Mouse (Mus musculus) forebrain, embryonic 16.5 days (tissue): ENCODE measurements around the gene Mapk3. TPM values are rescaled to one million over a fixed set of nuclear protein-coding genes. Genes with fewer than 3 reads are reported as not detected.
"Not testable (repeated sequence)": the region's sequence is repeated elsewhere in the genome, so short reads cannot be mapped to it uniquely, and the experiment has no call there.

Experiments used
- ATAC-seq: fragments of 200-750 bp; cut with Nextera tagmentation; 2 replicates; pipeline ENCODE4 v1.8.0; 2017; ENCODE audit warnings: mild to moderate bottlenecking, moderate library complexity
- H3K27ac ChIP-seq: fragments of 300-500 bp; sonication (generic); 2 replicates; pipeline ENCODE4 v1.5.1; 2014; ENCODE audit warnings: low read length, control low read depth
- H3K27me3 ChIP-seq: fragments of 300-500 bp; sonication (generic); replicated peaks from 2 replicates; pipeline ENCODE4 v1.6.1; 2014; ENCODE audit warnings: low read length; ENCODE audit not compliant: control insufficient read depth, insufficient read depth
- H3K36me3 ChIP-seq: fragments of 300-500 bp; sonication (generic); 2 replicates; pipeline ENCODE4 v1.6.1; 2014; ENCODE audit not compliant: control insufficient read depth, insufficient read depth
- H3K4me1 ChIP-seq: fragments of 300-500 bp; sonication (generic); replicated peaks from 2 replicates; pipeline ENCODE4 v1.6.1; 2014; ENCODE audit warnings: low read length; ENCODE audit not compliant: control insufficient read depth, insufficient read depth
- H3K4me2 ChIP-seq: fragments of 300-500 bp; sonication (generic); 2 replicates; pipeline ENCODE4 v1.6.1; 2014; ENCODE audit warnings: mild to moderate bottlenecking, low read length, control low read depth
- H3K4me3 ChIP-seq: fragments of 300-500 bp; sonication (generic); replicated peaks from 2 replicates; pipeline ENCODE4 v1.5.1; 2014; ENCODE audit warnings: mild to moderate bottlenecking, low read length, control low read depth
- H3K9ac ChIP-seq: fragments of 300-500 bp; sonication (generic); replicated peaks from 2 replicates; pipeline ENCODE4 v1.6.1; 2014; ENCODE audit warnings: low read depth, low read length, control low read depth
- H3K9me3 ChIP-seq: fragments of 300-500 bp; sonication (generic); 2 replicates; pipeline ENCODE4 v1.6.1; 2016; ENCODE audit warnings: low read length; ENCODE audit not compliant: control insufficient read depth
- WGBS: fragments of 180-500 bp; shearing (Covaris S2); extraction: QIAGEN DNeasy Blood & Tissue Kit; methylation state at CpG from one replicate; pipeline ENCODE4 v1.1.7; 2014; 5-methylcytosine and 5-hydroxymethylcytosine counted together
- polyA plus RNA-seq: library from polyadenylated mRNA; unstranded; fragments of >200 nt; fragmentation: Nextera tagmentation; extraction: Ambion mirVana; gene quantifications from 2 replicates; pipeline ENCODE4 v1.2.1, GENCODE M21; 2015

Mapk3 gene
- polyA plus RNA-seq, 1 experiment from 2014 or later = 100.0 TPM

DNA sequence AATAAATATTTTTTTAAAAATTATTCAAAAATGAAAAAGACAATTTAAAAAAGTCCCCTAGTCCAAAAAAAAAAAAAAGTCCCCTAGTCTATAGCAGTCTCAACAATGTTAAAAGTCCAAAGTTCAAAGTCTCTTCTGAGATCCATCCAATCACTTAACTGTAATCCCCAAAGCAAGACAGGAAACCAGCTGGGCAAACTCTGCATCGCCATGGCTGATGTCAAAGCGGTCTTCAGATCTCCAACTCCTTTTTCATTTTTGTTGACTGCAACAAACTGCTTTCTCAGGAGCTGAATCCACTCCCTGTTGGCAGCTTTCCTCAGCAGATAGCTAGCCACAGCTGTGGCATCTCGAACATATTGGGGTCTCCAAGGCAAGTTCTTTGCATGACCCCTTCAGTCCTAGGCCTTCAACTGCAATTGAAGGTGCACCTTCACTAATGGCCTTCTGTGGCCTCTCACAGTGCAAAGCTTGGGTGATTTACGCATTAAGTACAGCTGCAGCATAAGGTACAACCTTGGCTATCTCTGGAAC, 29.1 kb upstream of the Mapk3 start:
- not testable (repeated sequence) for H3K9me3 ChIP-seq, H3K27me3 ChIP-seq, H3K4me3 ChIP-seq, H3K4me1 ChIP-seq, ATAC-seq, H3K36me3 ChIP-seq, H3K27ac ChIP-seq, H3K4me2 ChIP-seq, H3K9ac ChIP-seq
- 83% methylated on average over 4 of the region's 4 CpGs for WGBS

DNA sequence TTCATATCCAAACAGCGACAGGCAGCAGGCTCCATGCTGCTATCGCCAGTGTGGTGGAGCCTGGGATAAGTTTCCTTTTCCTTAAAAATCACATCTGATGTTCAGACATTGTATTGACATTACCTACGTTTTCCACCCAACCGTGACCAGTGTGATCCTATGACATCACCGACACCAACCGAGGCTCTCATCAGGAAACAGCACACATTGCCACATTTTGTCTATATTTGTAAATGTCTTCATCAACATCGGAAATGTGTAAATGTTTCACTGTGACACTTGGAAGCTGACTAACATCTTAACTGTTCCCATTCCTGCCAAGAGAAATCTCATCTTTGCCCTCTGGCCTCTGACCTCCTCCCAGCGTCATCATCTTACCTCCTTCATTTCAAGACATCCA, 23.3 kb upstream of the Mapk3 start:
- no peaks in the 10 kb centered on the region for H3K27me3 ChIP-seq
- WGBS = 90% methylated on average over 8 of the region's 8 CpGs

GRCm38 (mm10) chr7:126739551-126739950, 19.9 kb upstream of the Mapk3 start:
- 0 out of 2 replicates have a peak, but pooled peaks cover 3% of the 10 kb centered on the region for H3K4me1 ChIP-seq
- ATAC-seq = no peak
- WGBS = 85% methylated on average over 17 of the region's 17 CpGs
- no peak overlapping the region for H3K27ac ChIP-seq
- H3K4me3 ChIP-seq = no peak overlapping the region
- H3K27me3 ChIP-seq = no peaks in the 10 kb centered on the region
- H3K9me3 ChIP-seq = no peaks in the 10 kb centered on the region
- H3K36me3 ChIP-seq = no peaks in the 10 kb centered on the region
- no peak overlapping the region for H3K4me2 ChIP-seq
- no peak overlapping the region for H3K9ac ChIP-seq

More for the DNA sequence above, 23.3 kb upstream of the Mapk3 start:
- H3K27ac ChIP-seq = no peak overlapping the region
- 0 out of 2 replicates have a peak, but pooled peaks cover 3% of the 10 kb centered on the region for H3K4me1 ChIP-seq
- H3K4me3 ChIP-seq = no peak overlapping the region
- no peak overlapping the region for H3K9ac ChIP-seq
- H3K36me3 ChIP-seq = no peaks in the 10 kb centered on the region
- H3K4me2 ChIP-seq = no peak overlapping the region
- no peaks in the 10 kb centered on the region for H3K9me3 ChIP-seq
- no peak for ATAC-seq

DNA sequence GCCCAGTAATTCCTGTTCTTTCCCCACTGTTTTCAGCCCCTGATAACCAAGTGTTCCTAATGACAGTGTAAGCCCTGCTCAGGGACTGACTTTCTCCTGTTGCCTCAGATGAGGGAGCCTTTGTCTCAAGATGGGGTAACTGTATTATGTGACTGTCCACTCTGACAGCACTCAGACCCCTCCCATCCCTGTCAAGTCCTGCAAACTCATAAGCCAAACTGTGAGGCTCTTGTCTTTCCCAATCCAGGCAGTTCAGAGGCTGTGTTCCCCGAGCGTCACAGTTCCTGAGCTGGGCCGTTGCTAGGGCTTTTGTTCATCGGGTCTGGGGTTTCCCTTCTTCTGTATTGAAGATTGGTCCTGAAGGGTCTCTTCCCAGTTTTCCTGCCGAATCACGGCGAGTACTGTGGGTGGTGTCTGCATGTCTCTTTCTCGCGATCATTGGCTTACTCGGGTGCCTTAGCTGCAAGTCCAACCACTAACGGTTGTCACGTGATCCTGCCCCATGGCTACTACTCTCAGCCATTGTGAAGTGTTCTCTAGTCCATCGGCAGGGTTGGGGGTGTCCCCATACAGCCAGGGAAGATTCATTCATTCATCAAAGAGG, 19.2 kb upstream of the Mapk3 start:
- Histone ChIP-seq H3K4me2 (no peak overlapping the region), H3K4me1 (0 out of 2 replicates have a peak, but pooled peaks cover 3% of the 10 kb centered on the region), H3K36me3 (no peaks in the 10 kb centered on the region), H3K9ac (no peak overlapping the region; the same call in 1 of the 2 replicates), H3K27ac (no peak overlapping the region), H3K27me3 (no peaks in the 10 kb centered on the region), H3K4me3 (no peak overlapping the region), H3K9me3 (no peaks in the 10 kb centered on the region)
- no peak for ATAC-seq
- 70% methylated on average over 13 of the region's 13 CpGs for WGBS

DNA sequence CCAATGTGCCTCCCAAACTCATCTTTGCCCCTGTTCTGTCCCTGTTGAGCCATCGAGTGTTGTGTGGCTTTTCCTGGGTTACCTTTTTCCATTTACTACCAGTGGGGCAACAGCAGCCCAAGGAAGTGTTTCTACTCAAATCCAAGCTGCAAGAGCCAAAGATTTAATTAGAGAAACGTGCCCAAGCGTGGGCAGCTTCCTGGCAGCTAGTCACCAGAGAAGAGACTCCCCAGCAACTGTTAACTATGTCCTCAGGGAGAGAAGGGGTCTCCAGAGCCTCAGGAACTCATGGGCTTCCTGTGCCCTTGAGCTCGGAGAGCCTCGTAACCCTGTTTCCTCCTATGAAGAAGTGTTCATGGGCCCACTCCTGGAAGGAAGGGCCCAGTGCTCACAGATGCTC, 18.4 kb upstream of the Mapk3 start:
- no peak overlapping the region for H3K4me2 ChIP-seq
- 0 out of 2 replicates have a peak, but pooled peaks cover 3% of the 10 kb centered on the region for H3K4me1 ChIP-seq
- no peak overlapping the region for H3K27ac ChIP-seq
- H3K9me3 ChIP-seq = no peaks in the 10 kb centered on the region
- H3K36me3 ChIP-seq = no peaks in the 10 kb centered on the region
- H3K4me3 ChIP-seq = no peak overlapping the region
- no peak for ATAC-seq
- no peak overlapping the region for H3K9ac ChIP-seq
- WGBS = 75% methylated on average over 5 of the region's 5 CpGs
- H3K27me3 ChIP-seq = no peaks in the 10 kb centered on the region

DNA sequence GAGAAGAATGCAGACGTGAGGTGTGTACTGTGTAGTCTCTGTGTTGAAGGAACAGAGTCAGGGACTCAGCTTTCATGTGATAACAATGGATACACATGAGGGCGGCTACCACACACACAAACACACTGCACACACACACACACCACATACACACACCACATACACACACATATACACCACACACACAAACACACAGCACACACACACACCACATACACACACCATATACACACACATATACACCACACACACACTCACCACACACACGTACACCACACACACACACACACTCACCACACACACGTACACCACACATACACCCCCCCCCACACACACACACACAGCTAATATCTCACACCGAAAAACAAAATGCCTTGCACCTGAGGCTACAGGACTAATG, 17.9 kb upstream of the Mapk3 start:
- 88% methylated on average over 5 of the region's 5 CpGs for WGBS
- no peak overlapping the region for H3K4me3 ChIP-seq
- no peak overlapping the region for H3K27ac ChIP-seq
- no peaks in the 10 kb centered on the region for H3K36me3 ChIP-seq
- 0 out of 2 replicates have a peak, but pooled peaks cover 3% of the 10 kb centered on the region for H3K4me1 ChIP-seq
- no peaks in the 10 kb centered on the region for H3K27me3 ChIP-seq
- ATAC-seq = no peak
- no peak overlapping the region for H3K9ac ChIP-seq
- no peak overlapping the region for H3K4me2 ChIP-seq
- no peaks in the 10 kb centered on the region for H3K9me3 ChIP-seq

GRCm38 (mm10) chr7:126741964-126742482, 17.4 kb upstream of the Mapk3 start:
- Histone ChIP-seq H3K4me3 (no peak overlapping the region), H3K9ac (no peak overlapping the region), H3K9me3 (no peaks in the 10 kb centered on the region), H3K36me3 (no peaks in the 10 kb centered on the region), H3K4me1 (0 out of 2 replicates have a peak, but pooled peaks cover 3% of the 10 kb centered on the region), H3K4me2 (no peak overlapping the region), H3K27ac (no peak overlapping the region), H3K27me3 (no peaks in the 10 kb centered on the region)
- ATAC-seq = no peak
- 91% methylated on average over 13 of the region's 13 CpGs for WGBS

- no peak overlapping the region for H3K4me3 ChIP-seq
- no peaks in the 10 kb centered on the region for H3K9me3 ChIP-seq
- H3K4me2 ChIP-seq = no peak overlapping the region
- H3K9ac ChIP-seq = no peak overlapping the region
- no peaks in the 10 kb centered on the region for H3K4me1 ChIP-seq
- no peak overlapping the region for H3K27ac ChIP-seq
- no peaks in the 10 kb centered on the region for H3K36me3 ChIP-seq
- ATAC-seq = no peak
- 94% methylated on average over 12 of the region's 12 CpGs for WGBS
- no peaks in the 10 kb centered on the region for H3K27me3 ChIP-seq
Measured at GRCm38 (mm10) chr7:126746066-126746465, 13.3 kb upstream of the Mapk3 start.

GRCm38 (mm10) chr7:126746798-126747197, 12.6 kb upstream of the Mapk3 start:
- H3K4me3 ChIP-seq = no peak overlapping the region
- 47% methylated on average over 6 of the region's 6 CpGs for WGBS
- ATAC-seq = no peak
- H3K27me3 ChIP-seq = no peaks in the 10 kb centered on the region
- no peak overlapping the region for H3K4me2 ChIP-seq
- H3K4me1 ChIP-seq = no peaks in the 10 kb centered on the region
- H3K9me3 ChIP-seq = no peaks in the 10 kb centered on the region
- no peak overlapping the region for H3K27ac ChIP-seq
- no peaks in the 10 kb centered on the region for H3K36me3 ChIP-seq
- H3K9ac ChIP-seq = no peak overlapping the region
